18 mouse cellular contexts compared by ENCODE assay signal in the genomic region with DNA sequence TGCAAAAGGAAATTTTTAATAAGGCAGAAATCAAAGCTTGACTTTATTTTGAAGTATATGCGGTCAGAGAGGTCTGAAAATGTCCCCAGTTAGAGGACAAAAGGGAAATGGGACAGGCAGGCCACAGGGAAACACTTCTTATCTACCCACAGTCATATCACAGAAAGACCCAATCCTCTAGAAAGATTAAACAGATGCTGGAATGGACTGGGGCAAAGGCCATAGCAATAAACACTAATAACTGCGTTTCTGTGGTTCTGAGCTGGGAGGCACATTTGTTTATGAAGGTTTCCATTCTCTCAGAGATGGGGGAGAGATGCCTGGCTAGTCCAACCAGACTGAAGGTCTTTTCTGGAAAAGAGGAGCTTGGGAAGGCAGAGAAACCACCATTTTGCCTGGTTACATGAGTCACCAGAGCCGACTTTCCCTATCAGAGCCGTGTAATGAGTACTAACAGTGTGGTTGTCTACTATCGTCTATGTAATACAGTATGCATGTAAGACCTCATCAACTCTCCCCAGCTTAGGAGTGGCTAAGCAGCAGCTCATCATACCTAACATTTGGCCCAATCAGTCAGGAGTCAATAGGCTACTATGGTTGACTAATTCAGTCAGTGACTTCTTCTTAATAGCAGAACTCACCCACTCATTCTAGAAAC.
"Had no signal": no experiment of that assay in that cellular context is flagged by ENCODE, and none has a peak within 500 bp of the region (broad histone marks: within the 10 kb centered on the region; RNA-seq: fewer than 3 reads in every experiment).

No protein-coding gene starts in this region.

- H3K4me2 ChIP-seq: lung, embryonic 14.5 days; midbrain, embryonic 13.5 days; neural tube, embryonic 13.5 days; neural tube, embryonic 15.5 days; stomach, embryonic 15.5 days had no signal

- H3K4me3 ChIP-seq: midbrain, embryonic 10.5 days; midbrain, embryonic 13.5 days; myocyte; neural tube, embryonic 13.5 days; neural tube, embryonic 15.5 days; stomach, embryonic 15.5 days had no signal

- DNase-seq: lung, adult 18-20 months; lung, embryonic 14.5 days; lung, postnatal 10 days; lung, postnatal 4 days; retina, postnatal 1 day; right cerebral cortex, adult 18-20 months; right cerebral cortex, postnatal 25 days; thymus, adult 2 months; thymus, postnatal 25 days; thymus, postnatal 4 days had no signal

- H3K27me3 ChIP-seq: midbrain, embryonic 13.5 days; neural tube, embryonic 13.5 days; neural tube, embryonic 15.5 days; stomach, embryonic 15.5 days had no signal

- H3K9ac ChIP-seq: lung, embryonic 14.5 days; midbrain, embryonic 13.5 days; neural tube, embryonic 13.5 days; neural tube, embryonic 15.5 days; stomach, embryonic 15.5 days had no signal

- H3K36me3 ChIP-seq: midbrain, embryonic 10.5 days; midbrain, embryonic 13.5 days; neural tube, embryonic 13.5 days; neural tube, embryonic 15.5 days; stomach, embryonic 15.5 days had no signal

- ATAC-seq: midbrain, embryonic 13.5 days; midbrain, embryonic 16.5 days had no signal

- H3K4me1 ChIP-seq: stomach, embryonic 15.5 days had no signal

- H3K27ac ChIP-seq: midbrain, embryonic 10.5 days; midbrain, embryonic 13.5 days; neural tube, embryonic 13.5 days; neural tube, embryonic 15.5 days; stomach, embryonic 15.5 days; stomach, postnatal 0 days had no signal

- H3K9me3 ChIP-seq: midbrain, embryonic 10.5 days; midbrain, embryonic 13.5 days; neural tube, embryonic 13.5 days; neural tube, embryonic 15.5 days; stomach, embryonic 15.5 days had no signal
